Mouse (Mus musculus): ENCODE results near the gene Tdrd1. TPM values are rescaled to one million over a fixed set of nuclear protein-coding genes. Genes with fewer than 3 reads are reported as not detected.

The Tdrd1 gene
- total RNA-seq, 1 experiment = 0.94 TPM

DNA sequence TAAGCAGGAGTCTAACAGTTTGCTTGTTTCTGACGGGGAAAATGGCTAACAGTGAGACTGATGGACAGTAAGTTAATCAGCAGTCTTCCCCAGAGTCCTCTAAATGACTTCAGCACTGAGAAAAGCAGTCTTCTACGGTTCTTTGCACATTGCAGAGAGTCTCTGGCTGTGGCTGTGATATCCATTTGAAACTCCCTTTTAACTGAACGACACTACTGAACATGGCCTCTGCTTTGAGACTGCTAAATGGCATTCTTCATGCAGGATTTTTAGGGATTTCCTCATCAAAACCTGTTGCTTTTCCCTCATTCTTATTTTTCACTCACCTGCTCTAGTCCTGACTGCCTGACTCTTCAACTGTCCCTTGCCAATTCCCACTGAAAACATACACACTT is 23.7 kb upstream of the Tdrd1 start:
- H3K27ac ChIP-seq (ENCODE audit: insufficient read depth, low read depth, low read length, poor library complexity, severe bottlenecking) = no peak overlapping the region
- no peak overlapping the region for H3K4me3 ChIP-seq (ENCODE audit: insufficient read depth in 1 of 2, low read depth in 1 of 2, low read length in 2 of 2, poor library complexity in 1 of 2, severe bottlenecking in 1 of 2)
- no peaks in the 10 kb centered on the region for H3K4me1 ChIP-seq (ENCODE audit: control insufficient read depth in 2 of 2, insufficient read depth in 2 of 2, low read length in 2 of 2, poor library complexity in 1 of 2)
- TF ChIP-seq CHD2 (IDR thresholded peaks at IDR 0.05; ENCODE audit: low read depth, low read length) = no peak
- no peak for DNase-seq (ENCODE audit: low read depth, low spot score)
- no peak overlapping the region for H3K9ac ChIP-seq (ENCODE audit: insufficient read depth, low read depth, low read length, poor library complexity, severe bottlenecking)
- in situ Hi-C loops (cut with MboI; ENCODE audit: low sequenced_read_pairs in 2 of 2, unreplicated experiment in 2 of 2) = no loop called here
- peaks cover 32% of the 10 kb centered on the region for H3K36me3 ChIP-seq (ENCODE audit: control insufficient read depth, insufficient read depth, low read length, poor library complexity, severe bottlenecking)
- no peaks in the 10 kb centered on the region for H3K9me3 ChIP-seq (ENCODE audit: control insufficient read depth, insufficient read depth, low read depth, low read length)

DNA sequence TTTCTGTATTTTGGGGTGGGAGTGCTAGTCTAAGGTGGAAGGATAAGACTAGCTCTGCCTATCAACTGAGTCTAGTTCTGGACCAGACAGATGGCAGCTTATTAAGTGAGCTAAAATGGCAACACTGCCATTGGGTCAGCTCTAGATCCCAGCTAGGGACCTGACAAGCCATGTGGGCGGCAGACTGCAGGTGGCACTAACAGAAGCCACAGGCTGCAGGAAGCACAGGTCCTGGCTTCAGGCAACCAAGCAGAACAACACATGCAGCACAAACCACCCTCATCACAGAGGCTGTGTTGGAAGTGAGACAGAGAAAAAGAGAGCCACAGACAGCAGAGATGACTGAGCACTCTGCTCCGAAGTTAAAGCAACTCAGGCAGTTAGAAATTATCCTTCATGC is 20.6 kb upstream of the Tdrd1 start:
- Histone ChIP-seq H3K27ac (ENCODE audit: insufficient read depth, low read depth, low read length, poor library complexity, severe bottlenecking) (no peak overlapping the region), H3K4me1 (ENCODE audit: control insufficient read depth in 2 of 2, insufficient read depth in 2 of 2, low read length in 2 of 2, poor library complexity in 1 of 2) (no peaks in the 10 kb centered on the region), H3K9me3 (ENCODE audit: control insufficient read depth, insufficient read depth, low read depth, low read length) (no peaks in the 10 kb centered on the region), H3K4me3 (ENCODE audit: insufficient read depth in 1 of 2, low read depth in 1 of 2, low read length in 2 of 2, poor library complexity in 1 of 2, severe bottlenecking in 1 of 2) (no peak overlapping the region), H3K36me3 (ENCODE audit: control insufficient read depth, insufficient read depth, low read length, poor library complexity, severe bottlenecking) (peaks cover 25% of the 10 kb centered on the region), H3K9ac (ENCODE audit: insufficient read depth, low read depth, low read length, poor library complexity, severe bottlenecking) (no peak overlapping the region)
- in situ Hi-C loops (cut with MboI; ENCODE audit: low sequenced_read_pairs in 2 of 2, unreplicated experiment in 2 of 2) = no loop called here
- no peak for TF ChIP-seq CHD2 (IDR thresholded peaks at IDR 0.05; ENCODE audit: low read depth, low read length)
- no peak for TF ChIP-seq ZC3H11A (IDR thresholded peaks at IDR 0.05; ENCODE audit: borderline replicate concordance, low read depth, low read length)
- no peak for TF ChIP-seq ZNF384 (IDR thresholded peaks at IDR 0.05; ENCODE audit: low read depth, low read length)
- no peak for TF ChIP-seq HCFC1 (IDR thresholded peaks at IDR 0.05; ENCODE audit: borderline replicate concordance, insufficient read depth, low read length)
- TF ChIP-seq MAFK (IDR thresholded peaks at IDR 0.05; ENCODE audit: insufficient read depth, low read depth, low read length) = no peak
- no peak for DNase-seq (ENCODE audit: low read depth, low spot score)

GRCm38 (mm10) chr19:56807122-56807521 is 18.9 kb upstream of the Tdrd1 start:
- H3K9ac ChIP-seq (ENCODE audit: insufficient read depth, low read depth, low read length, poor library complexity, severe bottlenecking) = no peak overlapping the region
- no peak overlapping the region for H3K4me3 ChIP-seq (ENCODE audit: insufficient read depth in 1 of 2, low read depth in 1 of 2, low read length in 2 of 2, poor library complexity in 1 of 2, severe bottlenecking in 1 of 2)
- no peak for TF ChIP-seq MAFK (IDR thresholded peaks at IDR 0.05; ENCODE audit: insufficient read depth, low read depth, low read length)
- TF ChIP-seq ZNF384 (IDR thresholded peaks at IDR 0.05; ENCODE audit: low read depth, low read length) = no peak
- no peak for TF ChIP-seq HCFC1 (IDR thresholded peaks at IDR 0.05; ENCODE audit: borderline replicate concordance, insufficient read depth, low read length)
- no peak for TF ChIP-seq CHD2 (IDR thresholded peaks at IDR 0.05; ENCODE audit: low read depth, low read length)
- no peak for TF ChIP-seq ZC3H11A (IDR thresholded peaks at IDR 0.05; ENCODE audit: borderline replicate concordance, low read depth, low read length)
- H3K9me3 ChIP-seq (ENCODE audit: control insufficient read depth, insufficient read depth, low read depth, low read length) = no peaks in the 10 kb centered on the region
- in situ Hi-C loops (cut with MboI; ENCODE audit: low sequenced_read_pairs in 2 of 2, unreplicated experiment in 2 of 2) = no loop called here
- H3K36me3 ChIP-seq (ENCODE audit: control insufficient read depth, insufficient read depth, low read length, poor library complexity, severe bottlenecking) = peaks cover 14% of the 10 kb centered on the region
- no peak overlapping the region for H3K27ac ChIP-seq (ENCODE audit: insufficient read depth, low read depth, low read length, poor library complexity, severe bottlenecking)
- DNase-seq (ENCODE audit: low read depth, low spot score) = no peak
- H3K4me1 ChIP-seq (ENCODE audit: control insufficient read depth in 2 of 2, insufficient read depth in 2 of 2, low read length in 2 of 2, poor library complexity in 1 of 2) = peaks cover 0 to 2% of the 10 kb centered on the region in 2 experiments; a peak in 1 of 4 replicates

- Histone ChIP-seq H3K36me3 (ENCODE audit: control insufficient read depth, insufficient read depth, low read length, poor library complexity, severe bottlenecking) (peaks cover 14% of the 10 kb centered on the region), H3K9me3 (ENCODE audit: control insufficient read depth, insufficient read depth, low read depth, low read length) (no peaks in the 10 kb centered on the region), H3K9ac (ENCODE audit: insufficient read depth, low read depth, low read length, poor library complexity, severe bottlenecking) (no peak overlapping the region), H3K4me3 (ENCODE audit: insufficient read depth in 1 of 2, low read depth in 1 of 2, low read length in 2 of 2, poor library complexity in 1 of 2, severe bottlenecking in 1 of 2) (no peak overlapping the region), H3K4me1 (ENCODE audit: control insufficient read depth in 2 of 2, insufficient read depth in 2 of 2, low read length in 2 of 2, poor library complexity in 1 of 2) (peaks cover 0 to 2% of the 10 kb centered on the region in 2 experiments; a peak in 1 of 4 replicates), H3K27ac (ENCODE audit: insufficient read depth, low read depth, low read length, poor library complexity, severe bottlenecking) (no peak overlapping the region)
- in situ Hi-C loops (cut with MboI; ENCODE audit: low sequenced_read_pairs in 2 of 2, unreplicated experiment in 2 of 2) = no loop called here
- TF ChIP-seq ZC3H11A (IDR thresholded peaks at IDR 0.05; ENCODE audit: borderline replicate concordance, low read depth, low read length) (no peak), CHD2 (IDR thresholded peaks at IDR 0.05; ENCODE audit: low read depth, low read length) (no peak), ZNF384 (IDR thresholded peaks at IDR 0.05; ENCODE audit: low read depth, low read length) (no peak), HCFC1 (IDR thresholded peaks at IDR 0.05; ENCODE audit: borderline replicate concordance, insufficient read depth, low read length) (no peak), MAFK (IDR thresholded peaks at IDR 0.05; ENCODE audit: insufficient read depth, low read depth, low read length) (no peak)
- no peak for DNase-seq (ENCODE audit: low read depth, low spot score)
These were observed 17.2 kb upstream of the Tdrd1 start for GRCm38 (mm10) chr19:56808771-56809170.

DNA sequence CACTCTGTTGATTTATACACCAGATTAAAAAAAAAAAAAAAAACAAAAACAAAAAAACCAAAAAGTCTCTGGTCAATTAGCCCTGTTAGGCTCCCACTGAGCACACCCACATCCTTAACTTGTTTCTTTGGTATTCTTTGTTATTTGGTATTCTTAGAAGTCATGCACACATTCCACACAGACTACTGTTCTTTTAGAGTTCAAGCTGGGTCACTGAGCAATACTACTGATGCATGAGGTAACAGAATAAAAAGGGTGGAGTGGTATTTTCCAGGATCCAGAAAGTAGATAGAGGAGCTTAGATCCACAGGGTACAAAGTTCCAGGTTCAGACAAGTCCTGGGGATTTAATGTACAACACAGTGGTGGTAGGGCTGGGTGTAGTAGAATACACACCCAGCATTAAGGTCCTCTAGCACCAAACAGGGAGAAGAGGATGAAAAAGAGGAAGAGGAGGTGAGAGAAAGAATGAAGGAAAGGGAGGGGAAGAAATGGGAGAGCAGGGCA is 15.3 kb upstream of the Tdrd1 start:
- H3K9ac ChIP-seq (ENCODE audit: insufficient read depth, low read depth, low read length, poor library complexity, severe bottlenecking) = no peak overlapping the region
- TF ChIP-seq MAFK (IDR thresholded peaks at IDR 0.05; ENCODE audit: insufficient read depth, low read depth, low read length) (no peak), ZNF384 (IDR thresholded peaks at IDR 0.05; ENCODE audit: low read depth, low read length) (no peak), CHD2 (IDR thresholded peaks at IDR 0.05; ENCODE audit: low read depth, low read length) (no peak), ZC3H11A (IDR thresholded peaks at IDR 0.05; ENCODE audit: borderline replicate concordance, low read depth, low read length) (no peak), HCFC1 (IDR thresholded peaks at IDR 0.05; ENCODE audit: borderline replicate concordance, insufficient read depth, low read length) (no peak)
- DNase-seq (ENCODE audit: low read depth, low spot score) = no peak
- H3K4me1 ChIP-seq (ENCODE audit: control insufficient read depth in 2 of 2, insufficient read depth in 2 of 2, low read length in 2 of 2, poor library complexity in 1 of 2) = peaks cover 0 to 2% of the 10 kb centered on the region in 2 experiments; a peak in 1 of 4 replicates
- no peak overlapping the region for H3K27ac ChIP-seq (ENCODE audit: insufficient read depth, low read depth, low read length, poor library complexity, severe bottlenecking)
- H3K36me3 ChIP-seq (ENCODE audit: control insufficient read depth, insufficient read depth, low read length, poor library complexity, severe bottlenecking) = peaks cover 9% of the 10 kb centered on the region
- H3K9me3 ChIP-seq (ENCODE audit: control insufficient read depth, insufficient read depth, low read depth, low read length) = no peaks in the 10 kb centered on the region
- in situ Hi-C loops (cut with MboI; ENCODE audit: low sequenced_read_pairs in 2 of 2, unreplicated experiment in 2 of 2) = no loop called here
- H3K4me3 ChIP-seq (ENCODE audit: insufficient read depth in 1 of 2, low read depth in 1 of 2, low read length in 2 of 2, poor library complexity in 1 of 2, severe bottlenecking in 1 of 2) = no peak overlapping the region
